ENCODE assay signal across 8 mouse cellular contexts in the genomic region with DNA sequence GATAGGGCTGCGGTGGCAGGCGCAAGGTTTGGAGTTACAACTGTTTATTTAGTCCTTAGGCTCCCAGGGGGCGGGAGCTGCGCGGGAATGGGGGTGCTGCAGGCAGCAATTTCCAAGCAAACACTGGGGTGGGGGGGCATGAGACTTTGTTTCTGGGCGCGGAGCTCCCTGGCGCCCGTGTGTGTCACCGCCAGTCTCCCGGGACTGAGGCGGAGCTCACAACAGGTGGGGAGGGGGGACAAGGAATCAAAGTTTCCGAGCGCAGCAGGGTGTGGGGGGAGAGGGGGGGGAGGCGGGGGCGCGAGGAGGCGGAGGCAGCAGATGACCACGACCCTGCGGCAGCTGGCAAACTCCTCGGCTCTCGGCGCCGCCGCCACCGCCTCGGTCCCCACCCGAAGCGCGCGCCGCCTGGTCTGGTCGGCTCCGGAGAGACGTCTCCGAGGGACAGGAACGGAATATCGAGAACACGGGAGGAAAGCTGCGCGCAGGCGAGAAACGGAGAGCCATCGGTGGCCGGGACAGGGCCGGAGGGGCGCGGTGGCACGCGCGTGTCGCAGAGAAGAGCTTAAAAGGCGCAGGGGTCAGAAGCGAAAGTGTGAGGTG. TPM values are rescaled to one million over a fixed set of nuclear protein-coding genes. Genes with fewer than 3 reads are reported as not detected.
A peak's percentile ranks its signal among the peaks of the same experiment; 100 is the strongest.
DNase-seq lines count a peak whose midpoint lies in the region; ATAC-seq and TF ChIP-seq lines count a peak whose summit lies in the region.

No protein-coding gene starts in this region.

- H3K27ac ChIP-seq in intestine, postnatal 0 days (ENCODE audit: low read depth, low read length), result peak overlapping the region; percentile 90
- peak overlapping the region; percentile 98 for H3K27ac ChIP-seq in limb, embryonic 15.5 days
- H3K27ac ChIP-seq in midbrain, embryonic 15.5 days, result peak overlapping the region; percentile 99
- H3K27ac ChIP-seq in stomach, embryonic 14.5 days (ENCODE audit: low read length), result peak overlapping the region; percentile 100

- H3K4me3 ChIP-seq in intestine, postnatal 0 days (ENCODE audit: low read depth, low read length), result peak overlapping the region; percentile 92
- peak overlapping the region; percentile 77 for H3K4me3 ChIP-seq in limb, embryonic 15.5 days
- peak overlapping the region; percentile 64 for H3K4me3 ChIP-seq in midbrain, embryonic 15.5 days
- H3K4me3 ChIP-seq in stomach, embryonic 14.5 days (ENCODE audit: low read depth, low read length), result peak overlapping the region; percentile 86

- H3K9me3 ChIP-seq in intestine, postnatal 0 days (ENCODE audit: control insufficient read depth), result no peaks in the 10 kb centered on the region
- no peaks in the 10 kb centered on the region for H3K9me3 ChIP-seq in limb, embryonic 15.5 days
- no peaks in the 10 kb centered on the region for H3K9me3 ChIP-seq in midbrain, embryonic 15.5 days
- no peaks in the 10 kb centered on the region for H3K9me3 ChIP-seq in stomach, embryonic 14.5 days (ENCODE audit: control insufficient read depth, low read depth, low read length)

- TF ChIP-seq CTCF in intestine, postnatal 0 days (IDR thresholded peaks at IDR 0.05; ENCODE audit: low read depth), result no peak

- H3K36me3 ChIP-seq in intestine, postnatal 0 days (ENCODE audit: control insufficient read depth, insufficient read depth), result no peaks in the 10 kb centered on the region
- 0 out of 2 replicates have a peak, but pooled peaks cover under 1% of the 10 kb centered on the region for H3K36me3 ChIP-seq in limb, embryonic 15.5 days
- H3K36me3 ChIP-seq in midbrain, embryonic 15.5 days (replicated peaks), result no peaks in the 10 kb centered on the region
- no peaks in the 10 kb centered on the region for H3K36me3 ChIP-seq in stomach, embryonic 14.5 days (ENCODE audit: control insufficient read depth, insufficient read depth, low read length)

- H3K4me1 ChIP-seq in intestine, postnatal 0 days (replicated peaks; ENCODE audit: control insufficient read depth, insufficient read depth, low read length), result 0 out of 2 replicates have a peak, but pooled peaks cover 2% of the 10 kb centered on the region
- peaks cover 17% of the 10 kb centered on the region; the same call in 1 of the 2 replicates for H3K4me1 ChIP-seq in limb, embryonic 15.5 days
- H3K4me1 ChIP-seq in midbrain, embryonic 15.5 days, result peaks cover 14% of the 10 kb centered on the region
- peaks cover 12% of the 10 kb centered on the region; the same call in 1 of the 2 replicates for H3K4me1 ChIP-seq in stomach, embryonic 14.5 days (ENCODE audit: control insufficient read depth, insufficient read depth, low read length)

- H3K27me3 ChIP-seq in intestine, postnatal 0 days (replicated peaks; ENCODE audit: control insufficient read depth, insufficient read depth, low read length), result no peaks in the 10 kb centered on the region
- no peaks in the 10 kb centered on the region for H3K27me3 ChIP-seq in limb, embryonic 15.5 days
- no peaks in the 10 kb centered on the region for H3K27me3 ChIP-seq in midbrain, embryonic 15.5 days (replicated peaks)
- no peaks in the 10 kb centered on the region for H3K27me3 ChIP-seq in stomach, embryonic 14.5 days (ENCODE audit: control insufficient read depth, insufficient read depth, low read length)

- ATAC-seq in frontal cortex, adult (ENCODE audit: low TSS enrichment), result 0 out of 2 replicates have a peak, but pooled peaks have one; percentile 3
- peak; percentile 6; the same call in 1 of the 2 replicates for ATAC-seq in common myeloid progenitor, adult 5-6 weeks (replicated peaks; ENCODE audit: low read depth, poor library complexity, severe bottlenecking)
- ATAC-seq in intestine, postnatal 0 days, result peak; percentile 60
- peak; percentile 75 for ATAC-seq in limb, embryonic 15.5 days (ENCODE audit: insufficient number of reproducible peaks, low FRiP score, low TSS enrichment, low read depth)
- peak; percentile 43 for ATAC-seq in midbrain, embryonic 15.5 days (replicated peaks)
- peak; percentile 84 for ATAC-seq in stomach, embryonic 14.5 days (ENCODE audit: insufficient number of reproducible peaks, insufficient read depth, low FRiP score, low read depth)

- under 1% methylated on average over 54 of the region's 54 CpGs for WGBS in intestine, postnatal 0 days
- WGBS in limb, embryonic 15.5 days, result under 1% methylated on average over 48 of the region's 54 CpGs
- under 1% methylated on average over 52 of the region's 54 CpGs for WGBS in midbrain, embryonic 15.5 days
- WGBS in stomach, embryonic 14.5 days, result under 1% methylated on average over 54 of the region's 54 CpGs

- DNase-seq in frontal cortex, postnatal 25 days (ENCODE audit: low spot score in 2 of 2), result no peak
- peak; percentile 38 to 63 for DNase-seq in gastrocnemius, postnatal 4 days (ENCODE audit: low spot score in 2 of 2)

- peak overlapping the region; percentile 92 for H3K4me2 ChIP-seq in intestine, postnatal 0 days (replicated peaks; ENCODE audit: low read depth)
- peak overlapping the region; percentile 84 for H3K4me2 ChIP-seq in limb, embryonic 15.5 days
- H3K4me2 ChIP-seq in midbrain, embryonic 15.5 days, result peak overlapping the region; percentile 99
- H3K4me2 ChIP-seq in stomach, embryonic 14.5 days (replicated peaks; ENCODE audit: low read depth, low read length), result peak overlapping the region; percentile 73

- peak overlapping the region; percentile 66 for H3K9ac ChIP-seq in intestine, postnatal 0 days (ENCODE audit: low read depth, low read length)
- peak overlapping the region; percentile 83 for H3K9ac ChIP-seq in limb, embryonic 15.5 days
- peak overlapping the region; percentile 90 for H3K9ac ChIP-seq in midbrain, embryonic 15.5 days
- H3K9ac ChIP-seq in stomach, embryonic 14.5 days (replicated peaks; ENCODE audit: low read depth, low read length), result peak overlapping the region; percentile 96

RNA-seq across cellular contexts. Expression of a gene that starts 1.4 kb away (rescaled TPM):
- total RNA-seq in common myeloid progenitor, adult 5-6 weeks (2017), result 57.8 and 77.4 TPM in 2 replicates
- total RNA-seq in gastrocnemius, postnatal 4 days (2021), result 10 to 100 TPM; 47.2 to 50.8 TPM
- polyA plus RNA-seq in intestine, postnatal 0 days (2015; fragmentation: Nextera tagmentation; extraction: Ambion mirVana), result 45.3 and 57.0 TPM in 2 replicates
- polyA plus RNA-seq in limb, embryonic 15.5 days (2015; fragmentation: Nextera tagmentation; extraction: Ambion mirVana), result 119 and 142 TPM in 2 replicates
- polyA plus RNA-seq in midbrain, embryonic 15.5 days (2015; fragmentation: Nextera tagmentation; extraction: Ambion mirVana), result 84.1 and 85.2 TPM in 2 replicates
- 190 TPM in 2 replicates for polyA plus RNA-seq in stomach, embryonic 14.5 days (2014; fragmentation: Nextera tagmentation; extraction: Ambion mirVana)

Comparison
In these comparisons a context has a peak if more than half of its experiments do, and no peak if none do; other contexts are left out.
1. ATAC-seq: peak in every context shown above with its lines; median percentile 84 in stomach, embryonic 14.5 days; 75 in limb, embryonic 15.5 days; 60 in intestine, postnatal 0 days; 43 in midbrain, embryonic 15.5 days; 6 in common myeloid progenitor, adult 5-6 weeks; 3 in frontal cortex, adult.
2. DNase-seq: peak in gastrocnemius, postnatal 4 days (2 of 2); none in frontal cortex, postnatal 25 days (0 of 2).
3. Peak in every context shown above with its lines, with median percentiles within 50 percentile points of each other: H3K27ac ChIP-seq, H3K4me2 ChIP-seq, H3K4me3 ChIP-seq and H3K9ac ChIP-seq.